Mouse (Mus musculus): ENCODE data around the gene Aifm2.

GRCm38 (mm10) chr10:61784414-61784813, 69.4 kb downstream of the Aifm2 start:
- no peak for TF ChIP-seq CTCF (IDR thresholded peaks at IDR 0.05; ENCODE audit: low read depth)
- no peak for TF ChIP-seq EP300 (IDR thresholded peaks at IDR 0.05; ENCODE audit: low read depth)
